Mouse (Mus musculus) olfactory bulb, adult 2 months (tissue): ENCODE measurements around the gene Esp31. TPM values are rescaled to one million over a fixed set of nuclear protein-coding genes. Genes with fewer than 3 reads are reported as not detected.

ENCODE experiments used
- H3K27ac ChIP-seq: fragments of 200-500 bp; 2 replicates; pipeline ENCODE4 v1.5.1; 2012; ENCODE audit warnings: low read depth, low read length; ENCODE audit not compliant: insufficient read depth
- H3K4me1 ChIP-seq: fragments of 200-500 bp; 2 replicates; pipeline ENCODE4 v1.6.1; 2012; ENCODE audit warnings: low read length; ENCODE audit not compliant: control insufficient read depth, insufficient read depth
- H3K4me3 ChIP-seq: fragments of 200-500 bp; 2 replicates; pipeline ENCODE4 v1.5.1; 2012; ENCODE audit warnings: mild to moderate bottlenecking, low read depth, low read length, moderate library complexity; ENCODE audit not compliant: insufficient read depth
- CTCF ChIP-seq: fragments of 200-500 bp; IDR thresholded peaks from 2 replicates; pipeline ENCODE4 v1.5.1; 2012; ENCODE audit warnings: low read depth, mild to moderate bottlenecking, low read length, moderate library complexity; ENCODE audit not compliant: insufficient read depth
- POLR2A ChIP-seq: fragments of 200-500 bp; IDR thresholded peaks from 2 replicates; pipeline ENCODE4 v1.6.1; 2012; ENCODE audit warnings: mild to moderate bottlenecking, low read depth, low read length, moderate library complexity; ENCODE audit not compliant: insufficient read depth
- WGBS: fragments of 180-500 bp; shearing (Covaris S2); methylation state at CpG from one replicate; pipeline ENCODE4 v1.1.7; 2018; 5-methylcytosine and 5-hydroxymethylcytosine counted together
- polyA plus RNA-seq: library from polyadenylated mRNA; stranded (reverse); fragments of >200 nt; gene quantifications from 2 replicates; pipeline ENCODE4 v1.2.4, GENCODE M21; 2012; ENCODE audit warnings: low replicate concordance; ENCODE audit not compliant: missing spikeins, insufficient read depth, insufficient read length

The Esp31 gene
- polyA plus RNA-seq = not detected in 2 replicates

GRCm38 (mm10) chr17:38639147-38639546 is at the start of gene Esp31:
Esp31 (plus strand) TSS chr17:38639447.
- Histone ChIP-seq H3K4me3 (no peak within 1 kb of the TSS), H3K4me1 (no peaks in the 10 kb centered on the region), H3K27ac (no peak within 1 kb of the TSS)
- 80% methylated on average over 2 of the region's 2 CpGs for WGBS
- TF ChIP-seq CTCF (no peak), POLR2A (no peak)

Other genes starting within 250 kb of the Esp31 start
- gene Esp36, start 219.3 kb upstream of the Esp31 start, polyA plus RNA-seq = not detected in 2 replicates
- gene Esp34, start 85.3 kb upstream of the Esp31 start, polyA plus RNA-seq = not detected in 2 replicates